Mouse (Mus musculus): ENCODE measurements around the gene 4930444G20Rik. TPM values are rescaled to one million over a fixed set of nuclear protein-coding genes. Genes with fewer than 3 reads are reported as not detected.
A peak's percentile ranks its signal among the peaks of the same experiment; 100 is the strongest.
"Not testable (repeated sequence)": the region's sequence is repeated elsewhere in the genome, so short reads cannot be mapped to it uniquely, and the experiment has no call there.

4930444G20Rik gene
- polyA plus RNA-seq (2016; fragmentation: Nextera tagmentation; extraction: Ambion mirVana), result not detected in 2 replicates

GRCm38 (mm10) chr10:22067979-22068378 lies at the start of gene 4930444G20Rik:
Gene 4930444G20Rik, minus strand, starts transcription at chr10:22068079.
- H3K27me3 ChIP-seq; H3K4me3 ChIP-seq (replicated peaks); H3K4me1 ChIP-seq (replicated peaks); H3K27ac ChIP-seq; ATAC-seq (ENCODE audit: insufficient number of reproducible peaks, insufficient read depth, low FRiP score, low TSS enrichment, low read depth); H3K36me3 ChIP-seq; H3K4me2 ChIP-seq; H3K9ac ChIP-seq (replicated peaks); H3K9me3 ChIP-seq: not testable (repeated sequence)
- WGBS, result 93% methylated on average over 7 of the region's 7 CpGs

- no peaks in the 10 kb centered on the region for H3K36me3 ChIP-seq
- no peaks in the 10 kb centered on the region for H3K9me3 ChIP-seq
- H3K4me2 ChIP-seq, result no peak overlapping the region
- H3K27ac ChIP-seq, result no peak overlapping the region
- ATAC-seq (ENCODE audit: insufficient number of reproducible peaks, insufficient read depth, low FRiP score, low TSS enrichment, low read depth), result no peak
- no peak overlapping the region for H3K9ac ChIP-seq (replicated peaks)
- WGBS, result 90% methylated on average over 2 of the region's 2 CpGs
- no peaks in the 10 kb centered on the region for H3K4me1 ChIP-seq (replicated peaks)
- H3K4me3 ChIP-seq (replicated peaks), result no peak overlapping the region
- no peaks in the 10 kb centered on the region for H3K27me3 ChIP-seq
Measured at GRCm38 (mm10) chr10:22074531-22074930, 6.7 kb upstream of the 4930444G20Rik start.

DNA sequence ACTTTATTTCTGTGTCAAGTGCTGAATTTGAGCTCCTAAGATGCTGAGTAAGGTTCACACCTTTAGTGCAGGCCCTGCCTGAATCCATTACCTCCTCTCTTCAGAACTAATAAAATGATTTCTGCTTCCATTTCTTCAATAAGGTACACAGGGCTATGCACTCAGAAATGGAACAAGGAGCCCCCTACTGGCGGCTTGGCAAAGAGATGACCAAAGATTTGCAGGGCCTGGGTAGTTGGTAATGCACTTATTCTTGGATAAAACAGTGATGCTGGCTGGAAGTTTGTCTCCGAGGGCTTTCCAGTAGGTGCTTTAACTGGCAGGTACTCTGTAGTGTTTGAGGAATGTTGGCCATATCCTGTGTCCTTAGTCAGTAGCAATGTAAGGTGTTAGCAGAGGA lies 4.9 kb upstream of the 4930444G20Rik start:
- WGBS, result 59% methylated on average over 2 of the region's 2 CpGs
- no peaks in the 10 kb centered on the region for H3K4me1 ChIP-seq (replicated peaks)
- ATAC-seq (ENCODE audit: insufficient number of reproducible peaks, insufficient read depth, low FRiP score, low TSS enrichment, low read depth), result no peak
- H3K36me3 ChIP-seq, result no peaks in the 10 kb centered on the region
- H3K27ac ChIP-seq, result no peak overlapping the region
- no peaks in the 10 kb centered on the region for H3K9me3 ChIP-seq
- H3K9ac ChIP-seq (replicated peaks), result no peak overlapping the region
- H3K4me2 ChIP-seq, result no peak overlapping the region
- no peak overlapping the region for H3K4me3 ChIP-seq (replicated peaks)
- no peaks in the 10 kb centered on the region for H3K27me3 ChIP-seq

GRCm38 (mm10) chr10:22070576-22070975 lies 2.7 kb upstream of the 4930444G20Rik start:
- no peak for ATAC-seq (ENCODE audit: insufficient number of reproducible peaks, insufficient read depth, low FRiP score, low TSS enrichment, low read depth)
- Histone ChIP-seq H3K27me3 (no peaks in the 10 kb centered on the region), H3K36me3 (no peaks in the 10 kb centered on the region), H3K4me1 (replicated peaks) (no peaks in the 10 kb centered on the region), H3K4me3 (replicated peaks) (no peak overlapping the region), H3K27ac (no peak overlapping the region), H3K9ac (replicated peaks) (no peak overlapping the region), H3K4me2 (no peak overlapping the region), H3K9me3 (no peaks in the 10 kb centered on the region)
- 69% methylated on average over 4 of the region's 4 CpGs for WGBS

GRCm38 (mm10) chr10:22070168-22070567 lies 2.3 kb upstream of the 4930444G20Rik start:
- H3K4me2 ChIP-seq, result no peak overlapping the region
- no peak overlapping the region for H3K9ac ChIP-seq (replicated peaks)
- ATAC-seq (ENCODE audit: insufficient number of reproducible peaks, insufficient read depth, low FRiP score, low TSS enrichment, low read depth), result no peak
- H3K4me1 ChIP-seq (replicated peaks), result no peaks in the 10 kb centered on the region
- 93% methylated on average over 2 of the region's 2 CpGs for WGBS
- no peak overlapping the region for H3K27ac ChIP-seq
- H3K27me3 ChIP-seq, result no peaks in the 10 kb centered on the region
- no peaks in the 10 kb centered on the region for H3K36me3 ChIP-seq
- H3K4me3 ChIP-seq (replicated peaks), result no peak overlapping the region
- H3K9me3 ChIP-seq, result no peaks in the 10 kb centered on the region

GRCm38 (mm10) chr10:22059415-22059814 lies 8.5 kb downstream of the 4930444G20Rik start:
- no peak overlapping the region for H3K27ac ChIP-seq

DNA sequence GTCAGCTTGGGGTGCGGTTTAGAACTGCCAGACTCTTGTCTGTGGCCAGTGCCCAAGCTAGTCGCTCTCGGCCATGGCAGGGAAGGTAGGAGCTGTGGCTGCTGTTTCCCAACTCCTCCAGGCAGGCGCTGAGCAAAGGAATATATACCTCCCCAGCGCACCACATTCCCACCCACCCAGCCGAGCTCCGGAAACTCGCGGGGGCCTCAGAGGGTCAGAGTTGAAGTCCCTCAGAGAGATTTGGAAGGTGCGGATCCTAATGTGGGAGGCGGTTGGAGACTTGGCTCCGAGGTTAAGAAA lies 8.9 kb downstream of the 4930444G20Rik start:
- Histone ChIP-seq H3K27me3 (no peaks in the 10 kb centered on the region), H3K4me2 (peak overlapping the region; percentile 74), H3K36me3 (no peaks in the 10 kb centered on the region), H3K9ac (replicated peaks) (peak overlapping the region; percentile 35), H3K9me3 (no peaks in the 10 kb centered on the region), H3K4me1 (replicated peaks) (no peaks in the 10 kb centered on the region), H3K27ac (no peak overlapping the region), H3K4me3 (replicated peaks) (peak overlapping the region; percentile 51)
- 14% methylated on average over 12 of the region's 12 CpGs for whole genome bisulfite sequencing
- ATAC-seq (ENCODE audit: insufficient number of reproducible peaks, insufficient read depth, low FRiP score, low TSS enrichment, low read depth), result no peak

More at GRCm38 (mm10) chr10:22059415-22059814, 8.5 kb downstream of the 4930444G20Rik start:
- H3K9me3 ChIP-seq, result no peaks in the 10 kb centered on the region
- H3K9ac ChIP-seq (replicated peaks), result no peak overlapping the region
- H3K36me3 ChIP-seq, result no peaks in the 10 kb centered on the region
- no peak for ATAC-seq (ENCODE audit: insufficient number of reproducible peaks, insufficient read depth, low FRiP score, low TSS enrichment, low read depth)
- peak overlapping the region; percentile 51 for H3K4me3 ChIP-seq (replicated peaks)
- WGBS, result 72% methylated on average over 2 of the region's 2 CpGs
- no peaks in the 10 kb centered on the region for H3K4me1 ChIP-seq (replicated peaks)
- H3K4me2 ChIP-seq, result peak overlapping the region; percentile 74
- no peaks in the 10 kb centered on the region for H3K27me3 ChIP-seq

DNA sequence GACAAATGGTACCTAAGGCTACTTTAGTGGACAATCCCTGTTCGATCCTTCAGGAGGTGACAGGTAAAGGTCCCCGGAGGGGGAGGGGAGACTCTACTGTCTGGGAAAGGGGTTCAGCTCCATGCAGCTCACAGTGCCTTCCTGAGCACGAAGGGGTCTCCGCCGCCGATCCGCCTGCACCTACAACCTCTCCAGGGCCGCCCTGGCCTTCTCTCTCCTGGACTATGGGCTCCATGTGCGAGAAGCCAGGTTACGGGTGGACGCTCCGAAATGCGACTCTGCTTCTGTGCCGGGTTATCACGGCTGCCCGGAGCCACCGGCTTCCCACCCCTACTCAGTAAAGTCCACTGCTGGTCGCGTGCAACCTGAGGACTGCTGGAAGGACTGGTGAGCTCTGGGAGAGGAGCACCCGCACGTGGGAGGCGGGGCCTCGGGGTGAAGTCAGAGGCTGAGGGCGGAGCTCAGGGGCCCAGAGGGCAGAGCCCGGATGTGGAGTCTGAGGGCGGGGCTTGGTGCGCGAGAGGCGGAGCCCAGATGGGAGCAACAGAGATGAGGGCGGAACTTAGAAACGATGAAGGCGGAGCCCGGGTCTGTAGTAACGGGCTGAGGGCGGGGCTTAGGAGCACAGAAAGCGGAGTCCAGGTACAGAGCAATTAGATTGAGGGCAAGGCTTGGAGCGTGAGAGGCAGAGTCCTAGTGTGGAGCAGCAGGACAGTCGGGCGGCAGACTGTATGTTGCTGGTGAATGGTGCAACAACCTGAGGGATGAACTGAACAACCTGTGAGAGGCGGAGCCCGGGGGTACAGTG lies 9.5 kb downstream of the 4930444G20Rik start:
- Histone ChIP-seq H3K4me3 (replicated peaks) (peak overlapping the region; percentile 51), H3K9me3 (no peaks in the 10 kb centered on the region), H3K27ac (no peak overlapping the region), H3K36me3 (no peaks in the 10 kb centered on the region), H3K4me1 (replicated peaks) (no peaks in the 10 kb centered on the region), H3K27me3 (no peaks in the 10 kb centered on the region), H3K9ac (replicated peaks) (peak overlapping the region; percentile 52), H3K4me2 (peak overlapping the region; percentile 74)
- ATAC-seq (ENCODE audit: insufficient number of reproducible peaks, insufficient read depth, low FRiP score, low TSS enrichment, low read depth), result peak; percentile 95
- WGBS, result 10% methylated on average over 41 of the region's 41 CpGs

GRCm38 (mm10) chr10:22055308-22055707 lies 12.6 kb downstream of the 4930444G20Rik start:
- ATAC-seq (ENCODE audit: insufficient number of reproducible peaks, insufficient read depth, low FRiP score, low TSS enrichment, low read depth), result no peak

DNA sequence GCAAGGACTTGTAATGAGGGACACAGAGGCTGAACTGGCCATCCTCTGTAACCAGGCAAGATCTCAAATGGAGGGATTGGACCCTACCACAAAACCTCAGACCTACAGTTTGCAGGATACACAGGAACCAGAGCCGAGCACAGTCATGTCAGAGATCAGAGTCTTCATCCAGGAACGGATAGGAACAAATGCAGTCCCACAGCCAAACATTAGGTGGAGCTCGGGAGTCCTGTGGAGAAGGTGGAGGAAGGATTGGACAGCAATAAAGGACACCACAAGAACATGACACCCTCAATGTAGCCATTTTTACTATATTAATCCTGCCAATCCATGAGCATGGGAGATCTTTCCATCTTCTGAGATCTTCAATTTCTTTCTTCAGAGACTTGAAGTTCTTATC lies 31.6 kb downstream of the 4930444G20Rik start:
- H3K4me3 ChIP-seq (replicated peaks); H3K27me3 ChIP-seq; H3K4me2 ChIP-seq; ATAC-seq (ENCODE audit: insufficient number of reproducible peaks, insufficient read depth, low FRiP score, low TSS enrichment, low read depth); H3K4me1 ChIP-seq (replicated peaks); H3K36me3 ChIP-seq; H3K27ac ChIP-seq; H3K9me3 ChIP-seq; H3K9ac ChIP-seq (replicated peaks): not testable (repeated sequence)
- 8% methylated on average over 3 of the region's 3 CpGs for WGBS

More at GRCm38 (mm10) chr10:22055308-22055707, 12.6 kb downstream of the 4930444G20Rik start:
- Histone ChIP-seq H3K36me3 (no peaks in the 10 kb centered on the region), H3K9ac (replicated peaks) (no peak overlapping the region), H3K27me3 (no peaks in the 10 kb centered on the region), H3K27ac (no peak overlapping the region), H3K4me2 (no peak overlapping the region), H3K9me3 (no peaks in the 10 kb centered on the region), H3K4me3 (replicated peaks) (no peak overlapping the region), H3K4me1 (replicated peaks) (no peaks in the 10 kb centered on the region)

GRCm38 (mm10) chr10:22034303-22034702 lies 33.6 kb downstream of the 4930444G20Rik start:
- no peak overlapping the region for H3K4me2 ChIP-seq
- no peaks in the 10 kb centered on the region for H3K4me1 ChIP-seq (replicated peaks)
- no peaks in the 10 kb centered on the region for H3K9me3 ChIP-seq
- H3K27me3 ChIP-seq, result no peaks in the 10 kb centered on the region
- H3K36me3 ChIP-seq, result no peaks in the 10 kb centered on the region
- no peak overlapping the region for H3K9ac ChIP-seq (replicated peaks)
- H3K4me3 ChIP-seq (replicated peaks), result no peak overlapping the region
- WGBS, result 7% methylated on average over 9 of the region's 9 CpGs
- H3K27ac ChIP-seq, result no peak overlapping the region
- ATAC-seq (ENCODE audit: insufficient number of reproducible peaks, insufficient read depth, low FRiP score, low TSS enrichment, low read depth), result no peak

- no peak overlapping the region for H3K4me3 ChIP-seq (replicated peaks)
- no peak overlapping the region for H3K4me2 ChIP-seq
- no peaks in the 10 kb centered on the region for H3K9me3 ChIP-seq
- no peaks in the 10 kb centered on the region for H3K27me3 ChIP-seq
- no peaks in the 10 kb centered on the region for H3K4me1 ChIP-seq (replicated peaks)
- no peak overlapping the region for H3K27ac ChIP-seq
- WGBS, result 91% methylated on average over 4 of the region's 4 CpGs
- no peaks in the 10 kb centered on the region for H3K36me3 ChIP-seq
- no peak for ATAC-seq (ENCODE audit: insufficient number of reproducible peaks, insufficient read depth, low FRiP score, low TSS enrichment, low read depth)
- no peak overlapping the region for H3K9ac ChIP-seq (replicated peaks)
Measured at GRCm38 (mm10) chr10:22018618-22019017, 49.3 kb downstream of the 4930444G20Rik start.

All from limb, embryonic 12.5 days (tissue).